Mouse (Mus musculus) kidney, embryonic 14.5 days (tissue): Measurements from ENCODE around the gene Nt5c3. TPM values are rescaled to one million over a fixed set of nuclear protein-coding genes. Genes with fewer than 3 reads are reported as not detected.
A peak's percentile ranks its signal among the peaks of the same experiment; 100 is the strongest.

ENCODE experiments used
- ATAC-seq: fragments of 200-750 bp; cut with Nextera tagmentation; 2 replicates; pipeline ENCODE4 v1.8.0; 2017; ENCODE audit warnings: moderate number of reproducible peaks, mild to moderate bottlenecking, moderate TSS enrichment, moderate library complexity; ENCODE audit not compliant: low FRiP score, low TSS enrichment
- H3K27ac ChIP-seq: fragments of 300-500 bp; sonication (generic); 2 replicates; pipeline ENCODE4 v1.5.1; 2014; ENCODE audit warnings: low read depth, mild to moderate bottlenecking, low read length, moderate library complexity, mixed read lengths
- H3K27me3 ChIP-seq: fragments of 300-500 bp; sonication (generic); 2 replicates; pipeline ENCODE4 v1.6.1; 2014; ENCODE audit warnings: mild to moderate bottlenecking, low read length; ENCODE audit not compliant: control insufficient read depth, insufficient read depth
- H3K36me3 ChIP-seq: fragments of 300-500 bp; sonication (generic); 2 replicates; pipeline ENCODE4 v1.6.1; 2014; ENCODE audit warnings: low read length, mixed read lengths; ENCODE audit not compliant: control insufficient read depth, insufficient read depth
- H3K4me1 ChIP-seq: fragments of 300-500 bp; sonication (generic); 2 replicates; pipeline ENCODE4 v1.6.1; 2014; ENCODE audit warnings: low read length, mixed read lengths; ENCODE audit not compliant: control insufficient read depth, insufficient read depth
- H3K4me2 ChIP-seq: fragments of 300-500 bp; sonication (generic); replicated peaks from 2 replicates; pipeline ENCODE4 v1.6.1; 2014; ENCODE audit warnings: low read depth, mild to moderate bottlenecking, low read length
- H3K4me3 ChIP-seq: fragments of 300-500 bp; sonication (generic); 2 replicates; pipeline ENCODE4 v1.5.1; 2014; ENCODE audit warnings: mild to moderate bottlenecking, low read length
- H3K9ac ChIP-seq: fragments of 300-500 bp; sonication (generic); 2 replicates; pipeline ENCODE4 v1.6.1; 2014; ENCODE audit warnings: low read depth, mild to moderate bottlenecking, low read length, moderate library complexity
- H3K9me3 ChIP-seq: fragments of 300-500 bp; sonication (generic); 2 replicates; pipeline ENCODE4 v1.6.1; 2016; ENCODE audit warnings: low read length; ENCODE audit not compliant: control insufficient read depth
- WGBS: fragments of 180-500 bp; shearing (Covaris S2); extraction: QIAGEN DNeasy Blood & Tissue Kit; methylation state at CpG from one replicate; pipeline ENCODE4 v1.1.7; 2014; 5-methylcytosine and 5-hydroxymethylcytosine counted together
- polyA plus RNA-seq: library from polyadenylated mRNA; unstranded; fragments of >200 nt; fragmentation: Nextera tagmentation; extraction: Ambion mirVana; gene quantifications from 2 replicates; pipeline ENCODE4 v1.2.1, GENCODE M21; 2014

The Nt5c3 gene
- polyA plus RNA-seq, 1 experiment from 2014 or later = 61.7 TPM

- Histone ChIP-seq H3K4me3 (no peak overlapping the region), H3K36me3 (no peaks in the 10 kb centered on the region), H3K4me1 (peaks cover 9% of the 10 kb centered on the region; the same call in 1 of the 2 replicates), H3K9me3 (no peaks in the 10 kb centered on the region), H3K4me2 (no peak overlapping the region), H3K27ac (no peak overlapping the region), H3K9ac (no peak overlapping the region), H3K27me3 (no peaks in the 10 kb centered on the region)
- no peak for ATAC-seq
- WGBS = 82% methylated on average over 8 of the region's 8 CpGs
Measured at GRCm38 (mm10) chr6:56906121-56906846, 17.4 kb downstream of the Nt5c3 start.

DNA sequence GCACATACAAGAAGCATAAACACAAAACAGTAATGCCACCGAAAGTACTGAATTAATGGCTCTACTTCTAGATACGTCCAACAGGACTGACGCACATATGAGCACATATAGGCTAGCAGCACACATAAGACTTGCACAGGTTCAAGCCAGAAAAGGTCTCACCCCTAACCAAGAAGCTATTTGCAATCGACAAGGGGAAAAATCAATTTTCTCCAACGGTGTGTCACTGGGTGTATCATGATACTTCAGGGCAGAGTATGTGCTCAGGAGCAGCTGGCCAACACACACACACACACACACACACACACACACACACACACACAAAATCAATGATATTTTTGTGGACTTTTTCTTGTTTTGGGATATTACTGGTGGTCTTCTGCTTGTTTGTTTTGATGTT, 18.2 kb downstream of the Nt5c3 start:
- Histone ChIP-seq H3K27ac (no peak overlapping the region), H3K4me1 (peaks cover 9% of the 10 kb centered on the region; the same call in 1 of the 2 replicates), H3K27me3 (no peaks in the 10 kb centered on the region), H3K4me3 (no peak overlapping the region), H3K36me3 (no peaks in the 10 kb centered on the region), H3K9me3 (no peaks in the 10 kb centered on the region), H3K9ac (no peak overlapping the region), H3K4me2 (no peak overlapping the region)
- WGBS = 85% methylated on average over 5 of the region's 5 CpGs
- ATAC-seq = no peak

DNA sequence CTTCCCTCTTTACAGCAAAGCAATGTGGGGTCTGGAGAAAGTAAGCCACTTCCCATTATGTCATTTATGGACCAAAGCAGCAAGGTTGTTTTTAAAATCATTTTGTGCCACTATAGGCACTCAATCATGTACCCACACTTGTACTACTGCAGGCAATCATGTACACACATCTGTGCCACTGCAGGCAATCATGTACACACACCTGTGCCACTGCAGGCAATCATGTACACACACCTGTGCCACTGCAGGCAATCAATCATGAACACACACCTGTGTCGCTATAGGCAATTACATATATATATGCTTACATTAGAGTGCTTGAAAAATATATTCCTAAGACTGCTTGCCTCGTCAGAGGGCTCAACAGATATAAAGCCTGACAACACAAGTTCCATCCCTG, 18.8 kb downstream of the Nt5c3 start:
- Histone ChIP-seq H3K9ac (no peak overlapping the region), H3K4me1 (peaks cover 9% of the 10 kb centered on the region; the same call in 1 of the 2 replicates), H3K27me3 (no peaks in the 10 kb centered on the region), H3K27ac (no peak overlapping the region), H3K4me3 (no peak overlapping the region), H3K9me3 (no peaks in the 10 kb centered on the region), H3K4me2 (no peak overlapping the region), H3K36me3 (no peaks in the 10 kb centered on the region)
- WGBS = 84% methylated on average over 2 of the region's 2 CpGs
- ATAC-seq = no peak

- H3K9me3 ChIP-seq = no peaks in the 10 kb centered on the region
- peaks cover 9% of the 10 kb centered on the region; the same call in 1 of the 2 replicates for H3K4me1 ChIP-seq
- ATAC-seq = no peak
- WGBS = 46% methylated on average over 1 of the region's 1 CpGs
- H3K9ac ChIP-seq = no peak overlapping the region
- H3K27ac ChIP-seq = no peak overlapping the region
- H3K4me2 ChIP-seq = no peak overlapping the region
- no peaks in the 10 kb centered on the region for H3K27me3 ChIP-seq
- no peak overlapping the region for H3K4me3 ChIP-seq
- H3K36me3 ChIP-seq = no peaks in the 10 kb centered on the region
Measured at GRCm38 (mm10) chr6:56904330-56904729, 19.4 kb downstream of the Nt5c3 start.

GRCm38 (mm10) chr6:56903831-56904230, 19.9 kb downstream of the Nt5c3 start:
- H3K9me3 ChIP-seq = no peaks in the 10 kb centered on the region
- H3K9ac ChIP-seq = no peak overlapping the region
- no peak overlapping the region for H3K4me3 ChIP-seq
- H3K4me1 ChIP-seq = peaks cover 9% of the 10 kb centered on the region; the same call in 1 of the 2 replicates
- no peak overlapping the region for H3K4me2 ChIP-seq
- 0 out of 2 replicates have a peak, but pooled peaks have one; percentile 41 for ATAC-seq
- WGBS = 24% methylated on average over 6 of the region's 6 CpGs
- H3K27ac ChIP-seq = no peak overlapping the region
- no peaks in the 10 kb centered on the region for H3K27me3 ChIP-seq
- no peaks in the 10 kb centered on the region for H3K36me3 ChIP-seq

DNA sequence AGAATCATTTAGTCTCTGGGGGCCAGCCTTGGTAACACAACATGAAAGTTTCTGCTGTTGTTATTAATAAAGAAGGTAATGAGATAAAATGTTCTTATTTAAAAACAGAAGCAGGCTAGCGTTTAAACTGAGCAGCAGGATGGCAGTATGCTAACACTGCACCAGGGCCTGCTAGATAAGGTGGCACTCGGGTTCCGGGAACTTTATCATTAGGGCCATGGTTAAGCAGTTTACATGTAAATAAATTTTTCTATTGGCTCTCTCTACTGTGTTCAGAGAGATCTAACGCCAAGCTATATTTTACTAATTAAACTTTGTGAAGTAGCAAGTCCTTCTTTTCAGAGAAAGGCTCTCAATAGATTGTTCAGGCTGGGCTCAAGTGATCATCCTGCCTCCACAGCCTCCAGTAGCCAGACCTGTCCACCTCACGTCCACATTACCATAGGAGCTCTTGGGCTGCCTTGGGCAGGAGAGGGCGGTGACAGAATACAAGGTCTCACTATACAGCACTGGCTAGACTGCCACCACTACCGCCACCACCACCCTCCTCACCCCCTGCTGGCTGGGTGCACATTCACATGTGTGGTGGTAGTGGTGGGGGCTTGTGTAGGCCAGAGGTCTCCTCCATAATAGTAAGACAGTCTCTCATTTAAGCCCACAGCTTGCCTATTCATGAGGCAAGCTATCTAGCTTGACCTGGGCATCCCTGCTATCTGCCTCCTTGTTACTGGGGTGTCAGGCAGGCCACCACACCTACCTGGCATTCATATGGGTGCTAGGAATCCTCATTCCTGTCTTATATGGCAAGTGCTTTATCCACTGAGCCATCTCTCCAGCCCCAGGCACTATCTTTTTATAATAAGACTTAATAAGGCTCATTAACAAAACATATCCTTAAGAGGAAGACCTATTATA, 20.9 kb downstream of the Nt5c3 start:
- H3K4me2 ChIP-seq = no peak overlapping the region

GRCm38 (mm10) chr6:56901824-56902386, 21.8 kb downstream of the Nt5c3 start:
- peaks cover 9% of the 10 kb centered on the region; the same call in 1 of the 2 replicates for H3K4me1 ChIP-seq
- H3K27me3 ChIP-seq = no peaks in the 10 kb centered on the region
- no peak for ATAC-seq
- H3K4me3 ChIP-seq = no peak overlapping the region
- no peak overlapping the region for H3K9ac ChIP-seq
- no peaks in the 10 kb centered on the region for H3K36me3 ChIP-seq
- WGBS = 41% methylated on average over 12 of the region's 12 CpGs
- no peaks in the 10 kb centered on the region for H3K9me3 ChIP-seq
- H3K4me2 ChIP-seq = no peak overlapping the region; the same call in 1 of the 2 replicates
- no peak overlapping the region for H3K27ac ChIP-seq

More for the DNA sequence above, 20.9 kb downstream of the Nt5c3 start:
- no peaks in the 10 kb centered on the region for H3K27me3 ChIP-seq
- H3K9me3 ChIP-seq = no peaks in the 10 kb centered on the region
- peak; percentile 53; the same call in 1 of the 2 replicates for ATAC-seq
- no peak overlapping the region for H3K27ac ChIP-seq
- 86% methylated on average over 7 of the region's 7 CpGs for WGBS
- peaks cover 9% of the 10 kb centered on the region; the same call in 1 of the 2 replicates for H3K4me1 ChIP-seq
- no peak overlapping the region for H3K4me3 ChIP-seq
- H3K9ac ChIP-seq = no peak overlapping the region
- no peaks in the 10 kb centered on the region for H3K36me3 ChIP-seq

DNA sequence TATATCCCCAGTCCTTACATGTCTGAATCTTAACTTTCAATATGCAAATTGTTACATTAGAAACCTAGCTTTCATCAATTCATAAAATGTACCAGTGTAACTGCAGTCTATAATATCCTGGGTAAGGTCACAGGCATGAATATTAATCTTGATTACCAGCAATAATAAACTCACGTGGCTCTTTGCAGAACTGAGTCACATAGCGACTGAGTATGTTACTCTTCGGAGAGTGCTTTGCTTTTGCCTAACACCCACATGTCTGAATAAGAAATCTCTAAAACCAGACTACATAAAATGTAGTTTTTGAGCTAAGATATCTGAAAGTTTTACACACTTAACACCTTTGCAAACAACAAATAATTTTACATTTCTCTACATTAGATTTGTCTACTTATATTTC, 22.4 kb downstream of the Nt5c3 start:
- Histone ChIP-seq H3K4me2 (no peak overlapping the region), H3K9ac (no peak overlapping the region), H3K9me3 (no peaks in the 10 kb centered on the region), H3K27me3 (no peaks in the 10 kb centered on the region), H3K27ac (no peak overlapping the region), H3K36me3 (no peaks in the 10 kb centered on the region), H3K4me3 (no peak overlapping the region), H3K4me1 (peaks cover 9% of the 10 kb centered on the region; the same call in 1 of the 2 replicates)
- ATAC-seq = no peak
- WGBS = 63% methylated on average over 3 of the region's 3 CpGs
